Mouse (Mus musculus): ENCODE data around the gene Cd68. TPM values are rescaled to one million over a fixed set of nuclear protein-coding genes. Genes with fewer than 3 reads are reported as not detected.
"Not testable (repeated sequence)": the region's sequence is repeated elsewhere in the genome, so short reads cannot be mapped to it uniquely, and the experiment has no call there.

Cd68 gene
- total RNA-seq, 2 experiments from 2014 or later = 5.8 to 7.8 TPM

DNA sequence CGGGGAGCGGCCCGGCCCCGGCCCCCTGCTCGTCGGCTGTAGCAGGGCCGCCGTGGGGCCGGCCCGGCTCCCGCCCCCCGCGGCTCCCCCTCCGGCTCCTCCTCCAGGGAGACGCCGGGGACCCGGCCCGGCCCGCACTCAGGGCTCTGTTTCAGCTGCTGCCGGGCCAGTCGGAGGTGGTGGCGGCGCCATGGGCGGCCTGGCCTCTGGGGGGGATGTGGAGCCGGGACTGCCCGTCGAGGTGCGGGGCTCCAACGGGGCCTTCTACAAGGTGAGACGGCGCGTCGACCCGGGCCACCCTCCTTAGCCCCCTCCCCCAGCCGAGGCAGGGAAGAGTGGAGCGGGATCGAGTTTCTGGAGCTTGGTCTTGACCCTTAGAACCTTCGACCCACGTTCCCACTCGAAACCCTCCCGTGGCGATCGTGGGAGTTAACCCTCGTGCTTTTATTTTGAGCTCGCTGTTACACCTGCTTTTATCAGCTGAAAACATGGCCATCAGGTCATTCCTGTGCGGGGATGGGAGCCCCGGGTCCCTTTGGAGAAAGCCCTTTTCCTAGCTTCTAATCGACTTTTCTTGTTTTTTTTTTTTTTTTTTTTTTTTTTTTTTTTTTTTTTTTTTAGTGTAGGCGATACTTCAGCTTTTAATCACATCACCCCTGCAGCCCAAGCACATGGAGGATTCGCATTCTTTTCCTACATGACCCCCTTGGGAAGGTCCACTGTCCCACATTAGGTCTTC lies 32.7 kb downstream of the Cd68 start:
- DNase-seq = no peak

DNA sequence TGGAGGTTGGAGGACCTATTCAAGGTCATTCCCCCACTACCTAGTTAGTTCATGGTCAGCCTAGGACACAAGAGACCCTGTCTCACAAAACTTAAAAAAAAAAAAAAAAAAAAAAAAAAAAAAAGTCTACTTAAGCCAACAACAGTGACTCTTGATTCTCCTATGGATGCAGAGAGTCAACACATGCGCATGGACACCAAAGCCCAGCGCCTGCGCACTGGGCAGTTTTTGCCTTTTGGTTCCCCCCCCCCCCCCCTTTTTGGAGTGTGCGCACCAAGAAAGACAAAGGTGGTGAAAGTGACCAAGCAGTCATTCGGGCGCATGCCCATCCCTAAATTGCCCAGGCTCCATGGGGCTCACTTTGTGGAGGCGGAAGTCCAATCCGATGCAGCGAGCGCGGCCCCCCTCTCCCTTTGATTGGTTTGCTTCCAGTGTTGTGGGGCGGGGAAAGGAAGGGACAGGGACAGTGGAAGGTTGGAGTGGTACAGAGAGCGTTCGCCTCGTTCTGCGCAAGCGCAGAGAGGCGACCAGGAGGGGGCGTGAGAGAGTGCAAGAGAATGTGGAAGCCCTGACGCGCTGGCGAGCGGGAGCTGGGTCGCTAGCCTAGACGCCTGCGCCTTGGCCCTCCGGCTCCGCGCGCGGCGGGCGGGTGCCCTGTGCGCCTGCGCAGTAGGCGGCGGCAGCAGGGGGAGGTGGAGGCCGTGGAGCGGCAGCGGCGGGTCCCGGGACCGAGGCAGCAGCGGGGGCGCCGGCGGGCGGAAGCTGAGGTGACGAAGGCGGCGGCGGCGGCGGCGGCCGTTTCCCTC lies 33.5 kb downstream of the Cd68 start, which contains the start of gene Fxr2:
Fxr2 (plus strand) TSS at position 707 of the 806 bp plus-strand sequence.
- intact Hi-C loops (cut with DNase I) = no loop called here
- peak; percentile 100 for DNase-seq

More for the DNA sequence above, 32.7 kb downstream of the Cd68 start:
- intact Hi-C loops (cut with DNase I) = no loop called here

DNA sequence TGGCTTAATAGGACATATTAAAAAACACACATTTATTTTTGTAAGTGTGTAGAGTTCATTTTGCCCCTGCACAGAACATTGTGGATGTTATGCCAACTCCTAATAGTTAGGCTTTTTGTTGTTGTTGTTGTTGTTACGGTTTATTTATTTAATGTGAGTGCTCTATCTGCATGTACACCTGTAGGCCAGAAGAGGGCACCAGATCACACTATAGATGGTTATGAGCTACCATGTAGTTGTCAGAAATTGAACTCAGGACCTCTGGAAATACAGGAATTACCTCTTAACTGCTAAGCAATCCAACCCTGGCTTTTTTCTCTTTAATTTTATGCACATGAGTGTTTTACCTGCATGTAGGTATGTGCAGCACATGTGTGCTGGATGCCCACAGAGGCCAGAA lies 36.2 kb downstream of the Cd68 start:
- DNase-seq = no peak
- intact Hi-C loops (cut with DNase I) = no loop called here

DNA sequence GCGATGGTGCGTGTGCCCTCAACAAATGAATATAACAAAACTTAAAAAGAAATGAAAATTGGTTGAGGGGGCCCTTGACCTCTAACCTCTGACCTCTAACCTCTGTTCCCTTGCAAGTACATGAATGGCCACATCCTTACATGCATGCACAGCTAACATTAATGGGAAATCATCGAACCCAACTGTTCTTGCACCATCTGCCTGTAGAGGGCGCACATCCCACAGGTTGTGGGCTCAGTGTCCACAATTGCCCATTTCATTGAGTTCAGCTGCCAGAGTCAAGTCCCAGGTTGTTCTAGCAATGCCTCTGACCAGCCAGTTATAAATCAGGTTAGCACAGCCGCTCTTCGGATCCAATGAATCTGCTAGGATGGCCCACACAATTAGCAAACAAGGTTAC lies 37.7 kb downstream of the Cd68 start:
- intact Hi-C loops (cut with DNase I) = no loop called here

DNA sequence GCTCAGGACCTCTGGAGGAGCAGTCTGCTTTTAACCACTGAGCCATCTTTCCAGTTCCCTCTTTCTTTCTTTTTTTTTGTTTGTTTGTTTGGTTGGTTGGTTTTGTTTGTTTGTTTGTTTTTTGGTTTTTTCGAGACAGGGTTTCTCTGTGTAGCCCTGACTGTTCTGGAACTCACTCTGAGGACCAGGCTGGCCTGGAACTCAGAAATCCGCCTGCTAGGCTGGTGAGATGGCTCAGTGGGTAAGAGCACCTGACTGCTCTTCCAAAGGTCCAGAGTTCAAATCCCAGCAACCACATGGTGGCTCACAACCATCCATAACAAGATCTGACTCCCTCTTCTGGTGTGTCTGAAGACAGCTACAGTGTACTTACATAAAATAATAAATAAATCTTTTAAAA lies 41.6 kb downstream of the Cd68 start:
- intact Hi-C loops (cut with DNase I) = not testable (repeated sequence)

More for the DNA sequence above, 37.7 kb downstream of the Cd68 start:
- DNase-seq = peak; percentile 68 to 86

DNA sequence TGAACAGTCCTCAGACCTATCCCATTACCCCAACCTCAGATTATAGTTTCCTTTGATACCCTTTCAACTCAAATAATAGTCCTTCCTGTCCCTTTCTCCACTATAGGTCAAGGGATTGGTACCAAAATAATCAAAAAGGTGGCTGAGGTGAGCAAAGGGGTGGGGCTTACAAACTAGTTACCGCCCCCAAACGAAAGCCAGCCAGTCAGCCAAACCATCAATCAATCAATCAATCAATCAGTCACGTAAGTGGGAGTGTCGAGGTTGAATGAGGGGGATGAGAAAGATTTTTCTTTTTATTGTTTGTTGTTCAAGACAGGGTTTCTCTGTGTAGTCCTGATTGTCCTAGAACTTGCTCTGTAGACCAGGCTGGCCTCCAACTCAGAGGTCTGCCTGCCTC lies 42.9 kb downstream of the Cd68 start:
- intact Hi-C loops (cut with DNase I) = no loop called here

More for the DNA sequence above, 41.6 kb downstream of the Cd68 start:
- DNase-seq = not testable (repeated sequence)

DNA sequence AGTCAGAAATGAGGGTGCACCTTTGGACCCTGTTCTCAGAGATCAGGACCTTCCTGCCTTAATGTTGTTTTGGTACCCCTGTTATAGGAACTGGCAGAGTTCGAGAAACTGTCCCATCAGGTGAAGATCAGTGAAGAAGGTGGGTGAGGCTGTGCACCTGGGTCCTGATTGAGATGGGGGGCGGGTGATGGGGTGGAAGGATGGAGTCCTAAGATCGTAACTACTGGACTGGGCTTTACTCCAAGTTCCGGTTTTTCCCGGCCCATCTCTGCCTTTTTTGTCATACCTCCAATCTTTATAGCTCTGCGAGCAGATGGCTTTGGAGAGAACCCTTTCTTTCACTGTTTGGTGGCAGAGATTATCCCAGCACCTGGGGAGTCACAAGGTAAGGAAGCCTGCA lies 43.5 kb downstream of the Cd68 start:
- DNase-seq = peak in 1 of 2 experiments; percentile 32
- intact Hi-C loops (cut with DNase I) = no loop called here

More for the DNA sequence above, 42.9 kb downstream of the Cd68 start:
- no peak for DNase-seq

DNA sequence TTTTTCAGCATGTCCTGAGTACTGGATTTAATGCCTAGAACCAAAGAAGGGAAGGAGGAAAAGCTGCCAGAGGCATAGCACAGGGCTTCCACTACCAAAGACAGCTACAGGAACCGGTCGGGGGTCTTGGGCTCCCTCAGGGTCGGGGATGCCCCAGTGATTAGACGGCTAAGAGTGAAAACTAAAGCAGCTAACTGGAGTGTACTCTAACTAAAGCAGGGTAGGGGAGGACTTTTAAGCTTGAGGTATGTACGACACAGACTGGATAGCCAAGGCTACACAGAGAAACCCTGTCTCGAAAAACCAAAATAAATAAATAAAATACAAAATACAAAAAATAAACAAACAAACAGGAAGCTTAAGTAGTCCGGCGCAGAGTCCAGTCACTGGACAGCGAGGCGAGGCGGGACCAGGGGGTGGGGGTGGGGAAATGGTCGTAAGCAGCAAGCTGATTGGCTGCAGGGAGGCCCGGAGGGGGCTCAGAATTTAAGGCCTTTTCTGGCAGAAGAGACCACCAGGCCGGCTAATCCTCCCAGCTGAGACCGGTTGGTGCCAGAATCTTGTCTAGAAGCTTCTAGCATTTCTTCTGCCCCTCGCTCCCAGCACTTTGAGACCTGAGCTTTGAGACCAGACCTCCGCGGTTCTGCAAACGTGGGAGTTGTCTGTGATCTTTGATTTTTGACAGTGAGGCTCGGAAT lies 44.2 kb downstream of the Cd68 start, which contains the start of gene Sat2:
Sat2 (plus strand) TSS at position 454 of the 698 bp plus-strand sequence.
- DNase-seq = peak; percentile 64 to 75

DNA sequence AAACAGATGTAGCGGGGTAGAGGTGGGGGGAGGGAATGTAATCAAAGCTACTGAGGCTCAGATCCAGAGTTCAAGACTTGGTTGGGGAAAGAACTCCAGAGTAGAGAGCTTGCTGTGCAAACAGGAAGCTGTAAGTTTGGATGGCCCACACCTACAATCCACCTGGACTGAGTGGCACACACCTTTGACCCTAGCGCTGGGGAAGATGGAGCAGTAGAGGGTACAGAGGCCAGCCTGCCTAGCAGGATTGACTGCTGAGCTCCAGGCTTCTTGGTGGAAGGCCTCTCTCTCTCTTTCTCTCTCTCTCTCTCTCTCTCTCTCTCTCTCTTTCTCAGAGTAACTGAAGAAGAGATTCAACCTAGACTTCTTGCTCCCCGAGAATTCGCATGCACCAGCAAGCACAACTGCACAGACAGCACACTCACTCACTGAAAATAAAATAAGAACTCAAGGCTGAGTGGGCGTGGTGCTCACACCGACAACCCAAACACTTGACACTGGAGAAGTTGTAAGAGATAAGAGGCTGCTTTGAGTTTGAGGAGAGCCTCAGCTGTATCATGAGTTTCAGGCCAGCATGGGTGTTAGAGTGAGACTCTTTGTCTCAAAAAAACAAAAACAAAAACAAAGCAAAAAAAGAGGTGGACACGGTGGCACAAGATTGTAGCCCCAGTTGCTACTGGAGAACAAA lies 45.4 kb downstream of the Cd68 start:
- DNase-seq = no peak
- intact Hi-C loops (cut with DNase I) = no loop called here

More for the DNA sequence above, 44.2 kb downstream of the Cd68 start, which contains the start of gene Sat2:
- intact Hi-C loops (cut with DNase I) = no loop called here

DNA sequence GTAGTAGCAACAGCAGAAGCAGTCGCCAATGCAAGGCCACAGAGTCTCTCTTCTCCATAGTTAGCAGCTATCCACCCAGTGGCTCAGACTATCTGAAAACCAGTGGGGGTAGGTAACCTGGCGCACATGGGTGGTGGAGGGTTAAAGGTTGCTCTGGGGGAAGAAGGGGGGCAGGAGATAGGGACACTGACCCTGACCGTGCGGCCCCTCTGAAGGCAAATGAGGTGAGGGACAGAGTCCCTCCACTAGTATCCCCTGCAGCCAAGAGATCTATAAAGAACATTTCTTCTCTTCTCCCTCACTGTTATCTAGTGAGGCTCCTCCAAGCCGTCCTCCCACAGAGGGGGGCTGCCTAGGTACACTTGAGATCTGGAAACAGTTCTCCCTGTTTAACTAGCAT lies 48.1 kb downstream of the Cd68 start, which contains the start of gene Shbg:
Shbg (minus strand) TSS at position 101 of the 400 bp plus-strand sequence.
- DNase-seq = no peak
- intact Hi-C loops (cut with DNase I) = no loop called here

DNA sequence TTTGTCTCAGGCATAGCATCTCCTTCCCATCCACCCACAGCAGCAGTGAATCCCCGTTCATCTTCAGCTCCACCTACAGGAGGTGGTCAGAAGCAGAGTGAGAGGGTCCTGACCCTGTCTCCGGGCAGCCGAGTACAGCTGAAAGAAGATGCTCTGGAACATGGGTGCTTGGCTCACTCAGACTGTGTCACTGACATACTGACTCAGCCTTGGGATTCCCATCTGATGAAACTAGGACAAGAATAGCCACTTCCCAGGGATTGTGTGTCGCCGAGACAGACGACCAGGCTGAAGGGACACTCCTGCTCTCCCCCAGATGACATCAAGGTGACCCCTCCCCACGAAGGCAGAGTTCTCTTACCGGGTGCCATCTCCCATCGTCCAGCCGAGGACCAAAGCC lies 49.2 kb downstream of the Cd68 start:
- intact Hi-C loops (cut with DNase I) = no loop called here
- no peak for DNase-seq

DNA sequence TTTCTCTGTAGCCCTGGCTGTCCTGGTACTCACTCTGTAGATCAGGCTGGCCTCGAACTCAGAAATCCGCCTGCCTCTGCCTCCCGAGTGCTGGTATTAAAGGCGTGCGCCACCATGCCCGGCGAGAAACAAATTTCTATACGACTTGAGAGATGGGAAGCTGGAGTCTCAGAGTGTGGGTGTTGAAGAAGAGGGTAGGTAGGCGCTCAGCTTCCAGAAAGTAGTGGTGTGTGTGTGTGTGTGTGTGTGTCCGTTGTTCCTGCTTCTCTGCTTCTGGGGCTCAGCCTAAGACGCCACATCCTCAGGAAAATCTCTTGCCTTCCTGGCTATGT lies 51.7 kb downstream of the Cd68 start:
- not testable (repeated sequence) for DNase-seq
- intact Hi-C loops (cut with DNase I) = loop anchor here (1.0 to 2.0 kb wide), 2 partner anchors 35 to 67 kb away; no protein-coding TSS in a partner anchor

Small RNA genes lying within 50 kb of the gene (microRNA-seq; reads per million reads assigned to microRNA genes)
- gene Mir1934 (1.4 to 6.6 reads per million in 2 experiments), gene Mir467f (0 reads per million in 2 experiments)

Other genes starting within 250 kb of the Cd68 start
- gene Dnah2, start 117.0 kb downstream of the Cd68 start, total RNA-seq (2021) = under 1 TPM; 0.02 to 0.10 TPM
- gene Efnb3, start 105.9 kb downstream of the Cd68 start, total RNA-seq (2021) = 100 to 1,000 TPM in 1 of 2 experiments, 10 to 100 TPM in 1; 97.6 to 115 TPM
- gene Wrap53, start 85.9 kb downstream of the Cd68 start, total RNA-seq (2021) = 1 to 10 TPM; 5.9 to 6.8 TPM
- gene Trp53, start 85.8 kb downstream of the Cd68 start, total RNA-seq (2021) = 10 to 100 TPM; 32.5 to 45.2 TPM
- 10 to 100 TPM; 29.9 to 36.5 TPM for gene Atp1b2, start 60.2 kb downstream of the Cd68 start, total RNA-seq (2021)
- gene Shbg, start 48.2 kb downstream of the Cd68 start, total RNA-seq (2021) = not detected
- 1 to 10 TPM; 4.3 to 4.7 TPM for gene Sat2, start 44.1 kb downstream of the Cd68 start, total RNA-seq (2021)
- gene Fxr2, start 33.2 kb downstream of the Cd68 start, total RNA-seq (2021) = 10 to 100 TPM; 72.1 to 78.7 TPM
- not detected for gene Sox15, start 10.8 kb downstream of the Cd68 start, total RNA-seq (2021)
- 10 to 100 TPM; 33.1 to 33.7 TPM for gene Mpdu1, start 3.5 kb downstream of the Cd68 start, total RNA-seq (2021)
- gene Eif4a1, start 6.3 kb upstream of the Cd68 start, total RNA-seq (2021) = 100 to 1,000 TPM; 389 to 397 TPM
- gene Senp3, start 15.9 kb upstream of the Cd68 start, total RNA-seq (2021) = 10 to 100 TPM; 48.9 to 49.6 TPM
- 1 to 10 TPM; 2.1 to 2.4 TPM for gene Tnfsf13, start 19.6 kb upstream of the Cd68 start, total RNA-seq (2021)
- gene Tnfsf12, start 29.7 kb upstream of the Cd68 start, total RNA-seq (2021) = 10 to 100 TPM; 19.6 to 20.3 TPM
- gene Tnfsfm13, start 29.9 kb upstream of the Cd68 start, total RNA-seq (2021) = 1 to 10 TPM; 5.1 to 5.2 TPM
- gene Polr2a, start 92.5 kb upstream of the Cd68 start, total RNA-seq (2021) = 10 to 100 TPM; 44.5 to 47.5 TPM
- under 1 TPM; 0.17 to 0.40 TPM for gene Slc35g3, start 95.8 kb upstream of the Cd68 start, total RNA-seq (2021)
- 10 to 100 TPM; 42.2 to 43.9 TPM for gene Zbtb4, start 99.8 kb upstream of the Cd68 start, total RNA-seq (2021)
- gene Chrnb1, start 129.8 kb upstream of the Cd68 start, total RNA-seq (2021) = 1 to 10 TPM; 5.8 to 7.1 TPM
- gene Fgf11, start 135.7 kb upstream of the Cd68 start, total RNA-seq (2021) = 1 to 10 TPM; 1.9 to 3.5 TPM
- 1 to 10 TPM in 1 of 2 experiments, under 1 TPM in 1; 0.94 to 1.2 TPM for gene Tmem102, start 139.5 kb upstream of the Cd68 start, total RNA-seq (2021)
- gene Gm39566, start 149.1 kb upstream of the Cd68 start, total RNA-seq (2021) = not detected
- gene Spem2, start 152.3 kb upstream of the Cd68 start, total RNA-seq (2021) = not detected
- not detected for gene Spem1, start 156.0 kb upstream of the Cd68 start, total RNA-seq (2021)
- 10 to 100 TPM; 13.6 TPM for gene Nlgn2, start 171.6 kb upstream of the Cd68 start, total RNA-seq (2021)
- 100 to 1,000 TPM; 130 to 151 TPM for gene Tmem256, start 172.4 kb upstream of the Cd68 start, total RNA-seq (2021)
- gene Plscr3, start 180.2 kb upstream of the Cd68 start, total RNA-seq (2021) = 10 to 100 TPM; 52.5 to 59.7 TPM
- gene Tnk1, start 192.6 kb upstream of the Cd68 start, total RNA-seq (2021) = not detected
- gene Tmem95, start 211.9 kb upstream of the Cd68 start, total RNA-seq (2021) = not detected
- gene Kctd11, start 215.3 kb upstream of the Cd68 start, total RNA-seq (2021) = 1 to 10 TPM; 3.0 to 3.5 TPM
- gene Acap1, start 229.4 kb upstream of the Cd68 start, total RNA-seq (2021) = 1 to 10 TPM; 2.7 to 3.0 TPM
- gene 2810408A11Rik, start 234.8 kb upstream of the Cd68 start, total RNA-seq (2021) = 1 to 10 TPM; 2.1 to 2.7 TPM
- 10 to 100 TPM; 39.2 to 39.9 TPM for gene Neurl4, start 234.9 kb upstream of the Cd68 start, total RNA-seq (2021)
- 10 to 100 TPM; 29.4 to 30.5 TPM for gene Gps2, start 247.7 kb upstream of the Cd68 start, total RNA-seq (2021)